Mouse (Mus musculus) stomach, embryonic 14.5 days (tissue): ENCODE measurements around the gene Gm5460. TPM values are rescaled to one million over a fixed set of nuclear protein-coding genes. Genes with fewer than 3 reads are reported as not detected.

Experiments used
- ATAC-seq: fragments of 200-750 bp; cut with Nextera tagmentation; 2 replicates; pipeline ENCODE4 v1.8.0; 2017; ENCODE audit warnings: low read depth, moderate TSS enrichment; ENCODE audit not compliant: insufficient number of reproducible peaks, insufficient read depth, low FRiP score
- H3K27ac ChIP-seq: fragments of 300-500 bp; sonication (generic); 2 replicates; pipeline ENCODE4 v1.5.1; 2014; ENCODE audit warnings: mild to moderate bottlenecking, low read length, moderate library complexity, mixed read lengths
- H3K27me3 ChIP-seq: fragments of 300-500 bp; sonication (generic); 2 replicates; pipeline ENCODE4 v1.6.1; 2014; ENCODE audit warnings: low read length, control low read depth, mixed read lengths; ENCODE audit not compliant: control insufficient read depth, insufficient read depth
- H3K36me3 ChIP-seq: fragments of 300-500 bp; sonication (generic); 2 replicates; pipeline ENCODE4 v1.6.1; 2014; ENCODE audit warnings: mild to moderate bottlenecking, control low read depth, low read length, moderate library complexity, mixed read lengths; ENCODE audit not compliant: control insufficient read depth, insufficient read depth
- H3K4me1 ChIP-seq: fragments of 300-500 bp; sonication (generic); 2 replicates; pipeline ENCODE4 v1.6.1; 2014; ENCODE audit warnings: low read length, control low read depth, mixed read lengths; ENCODE audit not compliant: control insufficient read depth, insufficient read depth
- H3K4me2 ChIP-seq: fragments of 300-500 bp; sonication (generic); replicated peaks from 2 replicates; pipeline ENCODE4 v1.6.1; 2014; ENCODE audit warnings: low read depth, low read length, control low read depth
- H3K4me3 ChIP-seq: fragments of 300-500 bp; sonication (generic); 2 replicates; pipeline ENCODE4 v1.5.1; 2014; ENCODE audit warnings: low read depth, low read length, control low read depth
- H3K9ac ChIP-seq: fragments of 300-500 bp; sonication (generic); replicated peaks from 2 replicates; pipeline ENCODE4 v1.6.1; 2014; ENCODE audit warnings: low read depth, mild to moderate bottlenecking, control low read depth, low read length, moderate library complexity, mixed read lengths
- H3K9me3 ChIP-seq: fragments of 300-500 bp; sonication (generic); 2 replicates; pipeline ENCODE4 v1.6.1; 2016; ENCODE audit warnings: low read depth, low read length, control low read depth; ENCODE audit not compliant: control insufficient read depth
- WGBS: fragments of 180-500 bp; shearing (Covaris S2); extraction: QIAGEN DNeasy Blood & Tissue Kit; methylation state at CpG from one replicate; pipeline ENCODE4 v1.1.7; 2014; 5-methylcytosine and 5-hydroxymethylcytosine counted together
- polyA plus RNA-seq: library from polyadenylated mRNA; unstranded; fragments of >200 nt; fragmentation: Nextera tagmentation; extraction: Ambion mirVana; gene quantifications from 2 replicates; pipeline ENCODE4 v1.2.1, GENCODE M21; 2014

Gm5460 gene
- polyA plus RNA-seq, 1 experiment from 2014 or later, result not detected

DNA sequence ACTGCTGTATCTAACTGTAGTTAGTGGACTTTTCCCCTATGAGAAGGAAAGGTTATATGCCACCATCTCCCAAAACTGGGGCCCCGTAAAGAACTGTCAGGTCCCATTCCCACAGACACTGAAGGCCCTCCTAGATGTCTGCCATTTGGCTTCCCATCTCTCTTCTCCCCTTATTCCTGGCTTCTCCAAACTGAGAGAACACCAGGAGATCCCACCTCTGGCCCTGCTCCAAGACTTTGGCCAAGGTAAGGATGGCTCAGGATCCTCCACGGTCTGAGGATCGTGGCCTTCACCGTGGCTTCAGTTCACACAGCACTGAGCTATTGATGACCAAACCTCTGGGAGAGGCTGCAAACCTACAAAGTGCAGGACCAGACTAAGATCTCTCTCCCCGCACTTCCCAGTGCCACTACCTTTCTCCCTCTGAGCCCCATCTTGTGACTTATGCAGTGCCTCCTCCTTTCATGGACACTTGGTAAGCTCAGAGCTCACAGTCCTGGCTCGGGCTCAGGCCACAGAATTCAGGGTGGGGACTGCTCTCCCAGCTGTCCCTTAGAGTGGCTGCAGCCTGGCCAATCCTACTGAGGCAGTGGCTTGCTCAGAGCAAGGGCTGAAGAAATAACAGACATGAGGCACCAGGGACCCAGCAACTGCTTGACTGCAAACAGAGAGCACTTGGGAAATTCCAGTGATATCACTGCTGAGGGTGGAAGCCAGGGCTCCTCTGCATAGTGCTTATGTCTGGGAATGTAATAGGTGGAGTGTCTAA, 22.9 kb upstream of the Gm5460 start:
- 88% methylated on average over 6 of the region's 6 CpGs for WGBS
- Histone ChIP-seq H3K4me1 (no peaks in the 10 kb centered on the region), H3K27me3 (no peaks in the 10 kb centered on the region), H3K4me2 (no peak overlapping the region), H3K27ac (no peak overlapping the region), H3K36me3 (no peaks in the 10 kb centered on the region), H3K9ac (no peak overlapping the region), H3K4me3 (no peak overlapping the region), H3K9me3 (no peaks in the 10 kb centered on the region)
- ATAC-seq, result no peak

DNA sequence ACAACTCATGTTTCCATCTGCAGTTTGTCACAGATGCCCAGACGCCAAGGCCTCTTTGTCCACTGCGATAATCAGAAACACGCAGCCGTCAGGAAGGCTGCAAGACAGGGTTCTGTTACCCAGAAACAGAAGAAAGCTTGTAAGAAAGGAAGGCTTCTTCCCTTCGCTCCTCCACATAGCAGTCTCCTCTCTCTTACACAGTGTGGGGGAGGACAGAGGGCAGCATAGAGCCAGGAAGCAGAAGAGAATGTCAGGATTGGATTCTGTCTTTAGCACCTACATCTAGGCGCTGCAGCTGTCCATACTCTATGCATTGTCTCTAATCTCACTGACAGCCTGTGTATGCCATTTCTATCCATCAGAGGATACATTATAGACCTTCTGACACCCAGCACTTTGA, 19.1 kb upstream of the Gm5460 start:
- no peak for ATAC-seq
- Histone ChIP-seq H3K36me3 (no peaks in the 10 kb centered on the region), H3K4me1 (no peaks in the 10 kb centered on the region), H3K27me3 (no peaks in the 10 kb centered on the region), H3K4me3 (no peak overlapping the region), H3K27ac (no peak overlapping the region), H3K9me3 (no peaks in the 10 kb centered on the region), H3K4me2 (no peak overlapping the region), H3K9ac (no peak overlapping the region)
- WGBS, result 44% methylated on average over 6 of the region's 6 CpGs

DNA sequence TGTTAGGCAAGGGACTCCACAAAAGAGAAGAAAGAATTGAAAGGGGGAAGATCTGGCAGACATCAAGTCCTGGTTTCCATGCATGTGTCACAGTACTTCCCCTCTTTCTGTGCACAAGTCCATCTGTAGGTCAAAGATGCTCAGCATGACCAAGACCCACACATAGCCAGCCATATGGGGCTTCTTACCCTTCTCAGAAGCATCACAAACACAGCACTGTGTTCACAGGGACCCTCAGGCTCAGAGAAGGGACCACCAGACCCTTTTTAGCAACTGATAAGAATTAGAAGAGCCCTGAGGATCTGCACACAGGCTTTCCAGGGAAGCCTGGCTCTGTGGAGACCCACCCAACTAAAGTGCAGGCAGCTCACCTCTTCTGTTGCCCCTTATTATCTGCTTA, 16.5 kb upstream of the Gm5460 start:
- Histone ChIP-seq H3K4me1 (no peaks in the 10 kb centered on the region), H3K4me3 (no peak overlapping the region), H3K36me3 (no peaks in the 10 kb centered on the region), H3K27ac (no peak overlapping the region), H3K27me3 (no peaks in the 10 kb centered on the region), H3K4me2 (no peak overlapping the region), H3K9ac (no peak overlapping the region), H3K9me3 (no peaks in the 10 kb centered on the region)
- no peak for ATAC-seq

DNA sequence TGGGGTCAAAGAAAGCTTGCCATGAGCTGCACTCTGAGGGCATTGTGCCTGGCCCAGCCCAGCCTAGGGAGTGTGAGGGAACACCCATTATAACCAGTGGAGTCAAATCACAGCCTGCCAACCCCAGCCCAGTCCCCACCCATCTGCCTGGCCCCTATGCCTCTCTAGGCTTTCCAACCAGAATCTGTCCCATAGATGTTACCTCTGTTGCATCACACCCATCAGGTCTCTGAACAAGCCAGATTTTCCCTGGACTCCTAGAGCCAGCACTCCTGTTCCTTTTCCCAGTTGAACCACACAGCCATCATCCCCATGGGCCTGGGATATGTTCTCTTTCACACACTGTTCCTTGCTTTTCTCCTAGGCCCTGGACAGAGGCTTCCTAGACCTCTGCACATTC, 15.1 kb upstream of the Gm5460 start:
- no peak for ATAC-seq
- Histone ChIP-seq H3K36me3 (no peaks in the 10 kb centered on the region), H3K4me2 (no peak overlapping the region), H3K9me3 (no peaks in the 10 kb centered on the region), H3K4me3 (no peak overlapping the region), H3K4me1 (no peaks in the 10 kb centered on the region), H3K27me3 (no peaks in the 10 kb centered on the region), H3K27ac (no peak overlapping the region), H3K9ac (no peak overlapping the region)

DNA sequence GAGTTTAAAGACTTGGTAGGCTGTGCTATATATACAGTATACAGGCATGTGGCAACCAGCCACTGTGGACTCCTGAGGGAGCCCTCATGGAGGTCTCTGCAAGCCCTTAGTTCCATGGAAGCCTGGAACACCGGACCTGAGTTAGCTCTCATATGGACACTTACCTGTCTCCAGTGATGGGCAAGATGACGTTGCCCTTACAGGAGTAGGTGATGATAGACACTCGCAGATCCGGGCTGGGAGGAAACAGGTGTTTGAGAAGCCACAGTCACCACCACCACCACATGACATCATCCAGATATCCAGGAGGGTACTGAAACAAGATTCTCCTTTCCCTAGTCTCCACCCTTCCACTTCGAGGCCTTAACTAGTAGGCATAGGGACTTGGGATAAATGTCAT, 14.2 kb upstream of the Gm5460 start:
- Histone ChIP-seq H3K27me3 (no peaks in the 10 kb centered on the region), H3K9me3 (no peaks in the 10 kb centered on the region), H3K4me3 (no peak overlapping the region), H3K4me2 (no peak overlapping the region), H3K36me3 (no peaks in the 10 kb centered on the region), H3K27ac (no peak overlapping the region), H3K9ac (no peak overlapping the region), H3K4me1 (no peaks in the 10 kb centered on the region)
- 93% methylated on average over 5 of the region's 5 CpGs for WGBS
- ATAC-seq, result no peak

DNA sequence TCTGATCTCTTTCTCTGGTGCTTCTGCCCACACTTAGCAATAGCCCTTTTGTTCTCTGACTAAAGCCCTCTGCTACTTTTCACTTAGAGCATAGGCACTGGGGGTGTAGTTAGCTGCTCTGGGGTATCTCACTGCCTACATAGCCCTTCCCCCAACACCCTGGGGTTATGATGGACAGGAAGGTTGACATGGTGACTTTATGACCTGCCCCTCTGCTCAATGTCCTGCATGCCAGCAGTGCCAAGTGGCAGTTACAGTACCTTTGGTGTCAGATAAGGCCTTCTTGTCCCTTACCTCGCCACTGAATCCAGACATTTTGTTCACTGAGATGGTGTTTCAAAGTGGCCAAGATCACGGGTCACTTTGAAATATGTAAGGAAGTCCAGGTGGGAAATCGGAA, 1.5 kb upstream of the Gm5460 start, which contains the start of gene Gm30083:
TSS of gene Gm30083 (minus strand) at position 120 of the 400 bp plus-strand sequence.
- H3K27me3 ChIP-seq, result no peaks in the 10 kb centered on the region
- 90% methylated on average over 3 of the region's 3 CpGs for WGBS
- H3K4me3 ChIP-seq, result no peak within 1 kb of the TSS
- no peaks in the 10 kb centered on the region for H3K4me1 ChIP-seq
- no peaks in the 10 kb centered on the region for H3K36me3 ChIP-seq
- no peak within 1 kb of the TSS for H3K9ac ChIP-seq
- ATAC-seq, result no peak
- no peak within 1 kb of the TSS for H3K4me2 ChIP-seq
- H3K9me3 ChIP-seq, result no peaks in the 10 kb centered on the region
- no peak within 1 kb of the TSS for H3K27ac ChIP-seq

DNA sequence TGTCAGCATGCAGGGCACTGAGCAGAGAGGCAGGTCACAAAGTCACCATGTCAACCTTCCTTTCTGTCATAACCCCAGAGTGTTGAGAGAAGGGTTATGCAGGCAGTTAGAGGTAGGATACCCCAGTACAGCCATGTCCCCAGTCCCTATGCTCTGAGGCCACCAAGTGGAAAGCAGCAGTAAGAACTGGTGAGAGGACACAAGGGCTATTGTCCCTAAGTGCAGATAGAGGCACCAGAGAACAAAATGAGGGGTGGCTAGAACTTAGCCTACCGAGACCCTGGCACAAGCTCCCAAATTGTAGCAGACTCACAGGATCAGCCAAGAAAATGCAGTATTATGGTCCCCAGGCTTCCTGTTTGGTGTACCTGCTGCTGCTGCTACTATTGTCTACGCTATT, 380 bp downstream of the Gm5460 start:
- Histone ChIP-seq H3K4me1 (no peaks in the 10 kb centered on the region), H3K9ac (no peak overlapping the region), H3K27me3 (no peaks in the 10 kb centered on the region), H3K9me3 (no peaks in the 10 kb centered on the region), H3K4me2 (no peak overlapping the region), H3K36me3 (no peaks in the 10 kb centered on the region), H3K27ac (no peak overlapping the region), H3K4me3 (no peak overlapping the region)
- ATAC-seq, result no peak
- 87% methylated on average over 2 of the region's 2 CpGs for WGBS

DNA sequence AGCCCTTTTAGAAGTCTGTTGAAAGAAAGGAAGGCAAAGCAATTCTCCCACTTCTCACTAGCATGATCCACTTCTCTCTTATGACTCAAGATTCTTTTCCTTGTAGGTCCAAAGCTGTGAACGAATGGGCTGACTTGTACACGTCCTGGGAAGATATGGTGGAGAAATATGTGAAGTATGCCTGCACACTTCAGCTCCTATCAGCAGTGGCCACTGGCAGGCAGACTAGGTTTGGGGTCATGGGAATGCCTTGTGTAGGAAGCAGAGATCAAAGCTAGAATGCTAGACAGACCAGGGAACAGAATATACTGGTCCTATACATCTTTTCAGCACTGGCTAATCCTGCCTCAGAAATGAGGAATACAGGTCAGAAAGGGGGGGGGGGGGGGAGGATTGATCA, 10.2 kb downstream of the Gm5460 start:
- Histone ChIP-seq H3K4me2 (no peak overlapping the region), H3K4me1 (no peaks in the 10 kb centered on the region), H3K27ac (no peak overlapping the region), H3K9me3 (no peaks in the 10 kb centered on the region), H3K27me3 (no peaks in the 10 kb centered on the region), H3K9ac (no peak overlapping the region), H3K36me3 (no peaks in the 10 kb centered on the region), H3K4me3 (no peak overlapping the region)
- WGBS, result 56% methylated on average over 2 of the region's 2 CpGs
- no peak for ATAC-seq
